Mouse (Mus musculus) gastrocnemius, postnatal 36 days (tissue): ENCODE results near the gene Trim38. TPM values are rescaled to one million over a fixed set of nuclear protein-coding genes. Genes with fewer than 3 reads are reported as not detected.
"Not testable (repeated sequence)": the region's sequence is repeated elsewhere in the genome, so short reads cannot be mapped to it uniquely, and the experiment has no call there.

ENCODE experiments used
- DNase-seq, 2 experiments: peaks; one replicate each; pipeline ENCODE4 v3.0.0; 2022
- intact Hi-C: fragments of 180-260 bp; cut with DNase I; formaldehyde crosslinking; loops from one replicate; pipeline ENCODE4 v1.15.1; 2025
- total RNA-seq, 2 experiments: library from RNA; stranded (reverse); gene quantifications; 2 replicates each; pipeline ENCODE4 v1.2.3; 2021

Gene Trim38
- total RNA-seq, 2 experiments from 2014 or later = not detected

DNA sequence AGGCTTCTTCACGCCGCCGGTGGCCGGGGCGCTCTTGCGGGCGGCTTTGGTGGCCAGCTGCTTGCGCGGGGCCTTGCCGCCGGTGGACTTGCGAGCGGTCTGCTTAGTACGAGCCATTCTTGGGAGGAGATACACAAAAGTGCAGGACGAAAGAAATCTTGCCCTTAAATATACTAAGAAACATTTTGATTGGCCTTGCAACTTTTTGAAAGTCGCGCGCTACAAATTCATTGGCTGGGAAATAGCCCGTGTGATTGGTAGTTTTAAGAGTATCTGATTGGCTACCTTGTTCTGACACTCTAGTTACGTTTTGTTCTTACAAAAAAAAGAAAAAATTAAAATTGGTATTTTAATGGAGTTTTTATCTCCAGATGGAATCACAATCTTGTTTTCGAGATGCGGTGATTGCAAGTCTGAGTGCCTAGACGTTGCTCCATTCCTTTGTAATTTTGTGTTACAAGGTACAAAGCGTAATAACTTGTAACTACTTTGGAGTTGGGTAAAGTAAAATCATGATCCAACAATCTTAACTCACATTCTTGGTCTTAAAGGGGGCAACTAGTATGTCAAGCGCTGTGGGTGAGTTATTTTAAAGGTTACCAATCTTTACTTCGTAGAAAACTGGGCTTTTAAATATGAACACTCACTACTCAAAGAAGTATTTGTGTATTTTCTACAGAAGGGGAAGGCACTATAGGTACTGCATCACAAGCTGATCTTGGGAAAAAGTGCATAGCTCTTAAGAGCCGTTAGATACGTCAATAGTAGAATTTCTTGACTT lies 24.1 kb upstream of the Trim38 start, which contains the start of gene Hist1h3c:
Gene Hist1h3c, minus strand, starts transcription at position 222 of the 781 bp plus-strand sequence.
- DNase-seq = peak; percentile 69 to 75
- intact Hi-C loops = loop anchor here (5.0 kb wide), 1 partner anchor 163 kb away; the partner anchor contains the start of gene Hist1h4d

DNA sequence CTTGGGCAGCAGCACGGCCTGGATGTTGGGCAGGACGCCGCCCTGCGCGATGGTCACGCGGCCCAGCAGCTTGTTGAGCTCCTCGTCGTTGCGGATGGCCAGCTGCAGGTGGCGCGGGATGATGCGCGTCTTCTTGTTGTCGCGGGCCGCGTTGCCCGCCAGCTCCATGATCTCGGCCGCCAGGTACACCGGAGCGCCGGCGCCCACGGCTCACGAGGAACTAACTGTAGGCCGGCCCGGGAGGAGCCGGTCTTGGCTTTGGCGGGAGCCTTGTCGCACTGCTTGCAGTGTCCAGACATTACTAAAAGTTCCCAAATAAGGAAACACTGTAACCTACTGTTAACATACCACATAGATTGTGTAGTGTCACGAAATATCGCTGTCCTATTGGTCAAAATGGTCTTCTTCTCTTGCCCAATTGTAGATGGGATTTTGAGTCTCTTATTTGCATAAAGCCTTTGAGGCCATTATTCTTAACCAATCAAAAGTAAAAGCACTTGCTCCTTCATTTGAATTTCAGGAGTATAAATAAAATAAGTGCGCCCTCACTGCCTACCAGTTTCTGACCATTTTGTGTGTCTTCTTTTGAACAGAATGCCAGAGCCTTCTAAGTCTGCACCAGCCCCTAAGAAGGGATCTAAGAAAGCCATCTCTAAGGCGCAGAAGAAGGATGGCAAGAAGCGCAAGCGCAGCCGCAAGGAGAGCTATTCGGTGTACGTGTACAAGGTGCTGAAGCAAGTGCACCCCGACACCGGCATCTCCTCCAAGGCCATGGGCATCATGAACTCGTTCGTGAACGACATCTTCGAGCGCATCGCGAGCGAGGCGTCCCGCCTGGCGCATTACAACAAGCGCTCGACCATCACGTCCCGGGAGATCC lies 23.3 kb upstream of the Trim38 start, which contains the start of gene Hist1h2bb:
Gene Hist1h2bb, plus strand, starts transcription at position 534 of the 880 bp plus-strand sequence.
- intact Hi-C loops = loop anchor here (5.0 kb wide), 1 partner anchor 164 kb away; the partner anchor contains the start of gene Hist1h4d
- DNase-seq = peak in 1 of 2 experiments; percentile 71

- DNase-seq = no peak
- intact Hi-C loops = loop anchor here (5.0 kb wide), 1 partner anchor 165 kb away; the partner anchor contains the start of gene Hist1h4d
Observed at GRCm38 (mm10) chr13:23747081-23747891, 22.4 kb upstream of the Trim38 start.

DNA sequence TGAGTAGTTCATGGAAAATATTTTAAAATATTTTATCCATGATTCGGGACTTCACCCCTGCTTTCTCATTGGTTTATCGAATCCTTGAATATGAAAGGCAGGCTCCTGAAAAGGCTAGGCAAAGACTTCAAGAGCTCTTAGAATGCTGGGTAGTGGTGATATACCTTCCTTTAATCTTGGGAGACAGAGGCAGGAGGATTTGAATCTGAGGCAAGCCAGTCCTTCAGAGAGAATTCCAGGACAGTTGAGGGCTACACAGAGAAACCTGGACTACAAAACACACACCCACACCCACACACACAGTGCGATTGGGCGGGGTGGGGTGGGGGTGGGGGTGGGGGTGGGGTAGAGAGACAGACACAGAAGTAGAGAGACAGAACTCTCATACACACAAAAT lies 21.8 kb upstream of the Trim38 start:
- intact Hi-C loops = loop anchor here (5.0 kb wide), 1 partner anchor 166 kb away; the partner anchor contains the start of gene Hist1h4d
- no peak for DNase-seq

GRCm38 (mm10) chr13:23749563-23750121 lies 20.1 kb upstream of the Trim38 start:
- DNase-seq = no peak
- intact Hi-C loops = loop anchor here (5.0 to 10.0 kb wide), 2 partner anchors 167 to 1705 kb away; partner anchors contain the start of genes Hist1h2ag, Hist1h2bj, Hist1h4d and Hist1h4i

DNA sequence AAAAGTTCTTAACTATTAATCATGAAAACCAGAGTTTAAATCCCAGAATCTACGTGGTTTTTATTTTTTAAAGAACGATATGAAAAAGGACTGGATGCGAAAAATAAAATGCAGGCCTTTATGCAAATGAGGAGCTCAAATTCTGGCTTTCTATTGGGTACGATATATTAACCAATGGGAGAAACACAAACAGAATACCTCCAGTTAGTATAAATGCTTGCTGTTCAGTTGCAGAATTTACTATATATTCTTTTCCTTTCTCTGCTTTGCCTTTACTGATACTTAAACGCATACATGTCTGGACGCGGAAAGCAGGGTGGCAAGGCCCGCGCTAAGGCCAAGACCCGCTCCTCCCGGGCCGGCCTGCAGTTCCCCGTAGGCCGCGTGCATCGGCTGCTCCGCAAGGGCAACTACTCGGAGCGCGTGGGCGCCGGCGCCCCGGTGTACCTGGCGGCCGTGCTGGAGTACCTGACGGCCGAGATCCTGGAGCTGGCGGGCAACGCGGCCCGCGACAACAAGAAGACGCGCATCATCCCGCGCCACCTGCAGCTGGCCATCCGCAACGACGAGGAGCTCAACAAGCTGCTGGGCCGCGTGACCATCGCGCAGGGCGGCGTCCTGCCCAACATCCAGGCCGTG lies 18.8 kb upstream of the Trim38 start, which contains the start of gene Hist1h2ab:
Gene Hist1h2ab, plus strand, starts transcription at position 288 of the 639 bp plus-strand sequence.
- intact Hi-C loops = loop anchor here (10.0 kb wide), 1 partner anchor 1706 kb away; the partner anchor contains the start of genes Hist1h2ag, Hist1h2bj and Hist1h4i

GRCm38 (mm10) chr13:23751478-23751956 lies 18.2 kb upstream of the Trim38 start:
- intact Hi-C loops = loop anchor here (10.0 kb wide), 1 partner anchor 1707 kb away; the partner anchor contains the start of genes Hist1h2ag, Hist1h2bj and Hist1h4i
- no peak for DNase-seq

More for the DNA sequence above, 18.8 kb upstream of the Trim38 start, which contains the start of gene Hist1h2ab:
- not testable (repeated sequence) for DNase-seq

GRCm38 (mm10) chr13:23752067-23752741 lies 17.5 kb upstream of the Trim38 start, which contains the start of gene Hist1h3b:
Gene Hist1h3b, plus strand, starts transcription at chr13:23752267.
- peak; percentile 63 to 71 for DNase-seq
- intact Hi-C loops = loop anchor here (10.0 kb wide), 1 partner anchor 1707 kb away; the partner anchor contains the start of genes Hist1h2ag, Hist1h2bj and Hist1h4i

GRCm38 (mm10) chr13:23752742-23753172 lies 17.0 kb upstream of the Trim38 start:
- intact Hi-C loops = loop anchor here (10.0 kb wide), 1 partner anchor 1708 kb away; the partner anchor contains the start of genes Hist1h2ag, Hist1h2bj and Hist1h4i
- no peak for DNase-seq

DNA sequence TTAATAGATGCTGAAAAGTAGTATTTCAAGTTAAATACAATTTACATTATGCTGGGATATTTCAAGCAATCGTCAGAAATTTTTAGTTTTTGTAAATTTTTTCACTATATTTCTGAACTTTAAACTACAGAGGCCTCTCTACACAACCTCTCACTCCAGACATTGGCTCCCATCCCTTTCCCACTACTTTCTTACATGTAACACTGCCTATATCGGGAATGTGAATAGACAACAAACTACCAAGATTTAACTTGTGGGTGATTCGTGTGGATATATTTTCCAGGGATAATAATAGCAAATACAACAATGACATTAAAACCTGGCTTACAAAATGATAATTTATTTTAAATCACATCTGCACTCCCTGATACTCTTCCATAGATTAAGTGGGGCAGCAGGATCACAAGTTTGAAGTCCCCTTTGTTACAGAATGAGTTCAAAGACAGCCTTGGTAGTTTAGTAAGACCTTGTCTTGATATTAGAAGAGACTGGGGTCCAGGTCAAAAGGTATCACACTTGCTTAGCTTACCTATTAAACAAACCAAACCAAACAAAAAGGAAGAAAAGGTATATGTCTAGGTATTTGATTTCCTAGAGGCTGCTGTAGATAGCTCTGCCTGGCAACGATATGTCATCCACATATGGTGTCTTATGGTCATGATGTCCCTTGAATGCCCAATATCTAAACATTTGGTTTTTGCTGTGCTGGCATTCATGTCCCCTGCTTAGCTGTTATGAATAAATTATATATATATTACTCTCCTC lies 16.2 kb upstream of the Trim38 start:
- no peak for DNase-seq
- intact Hi-C loops = loop anchor here (10.0 kb wide), 1 partner anchor 1709 kb away; the partner anchor contains the start of genes Hist1h2ag, Hist1h2bj and Hist1h4i

GRCm38 (mm10) chr13:23755000-23755399 lies 14.7 kb upstream of the Trim38 start:
- no peak for DNase-seq
- intact Hi-C loops = loop anchor here (10.0 kb wide), 1 partner anchor 1710 kb away; the partner anchor contains the start of genes Hist1h2ag, Hist1h2bj and Hist1h4i

GRCm38 (mm10) chr13:23756790-23757189 lies 12.9 kb upstream of the Trim38 start, which contains the start of gene Hist1h4b:
Gene Hist1h4b, plus strand, starts transcription at chr13:23757013.
- intact Hi-C loops = loop anchor here (10.0 kb wide), 1 partner anchor 1712 kb away; the partner anchor contains the start of genes Hist1h2ag, Hist1h2bj and Hist1h4i
- DNase-seq = peak; percentile 47 to 70

DNA sequence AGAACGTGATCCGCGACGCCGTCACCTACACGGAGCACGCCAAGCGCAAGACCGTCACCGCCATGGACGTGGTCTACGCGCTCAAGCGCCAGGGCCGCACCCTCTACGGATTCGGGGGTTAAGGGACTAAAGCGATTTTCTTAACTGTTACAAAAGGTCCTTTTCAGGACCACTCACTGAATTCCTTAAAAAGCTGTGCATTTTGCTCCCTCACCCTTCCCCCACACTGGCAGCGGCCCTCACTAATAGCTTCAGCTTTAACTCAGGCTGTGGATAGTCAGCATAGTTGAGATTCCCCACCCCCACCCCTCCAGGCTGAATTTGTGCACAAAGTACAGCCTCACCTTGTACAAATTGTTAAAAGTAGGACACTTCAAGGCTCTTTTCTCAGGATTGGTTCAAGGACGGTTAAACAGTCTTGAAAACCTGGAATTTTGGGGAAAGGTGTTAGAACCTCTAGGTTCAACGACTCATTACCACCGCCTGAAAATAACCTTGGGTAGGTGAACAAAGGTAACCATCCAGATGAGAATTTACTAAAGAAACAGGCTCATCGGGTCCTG lies 12.4 kb upstream of the Trim38 start:
- DNase-seq = no peak
- intact Hi-C loops = loop anchor here (10.0 kb wide), 1 partner anchor 1712 kb away; the partner anchor contains the start of genes Hist1h2ag, Hist1h2bj and Hist1h4i

GRCm38 (mm10) chr13:23757921-23758320 lies 11.8 kb upstream of the Trim38 start:
- intact Hi-C loops = loop anchor here (10.0 kb wide), 1 partner anchor 1713 kb away; the partner anchor contains the start of genes Hist1h2ag, Hist1h2bj and Hist1h4i
- no peak for DNase-seq

GRCm38 (mm10) chr13:23759251-23759771 lies 10.4 kb upstream of the Trim38 start:
- intact Hi-C loops = loop anchor here (10.0 kb wide), 1 partner anchor 1715 kb away; the partner anchor contains the start of genes Hist1h2ag, Hist1h2bj and Hist1h4i
- no peak for DNase-seq
